ENCODE assay signal across 10 mouse cellular contexts in the genomic region with DNA sequence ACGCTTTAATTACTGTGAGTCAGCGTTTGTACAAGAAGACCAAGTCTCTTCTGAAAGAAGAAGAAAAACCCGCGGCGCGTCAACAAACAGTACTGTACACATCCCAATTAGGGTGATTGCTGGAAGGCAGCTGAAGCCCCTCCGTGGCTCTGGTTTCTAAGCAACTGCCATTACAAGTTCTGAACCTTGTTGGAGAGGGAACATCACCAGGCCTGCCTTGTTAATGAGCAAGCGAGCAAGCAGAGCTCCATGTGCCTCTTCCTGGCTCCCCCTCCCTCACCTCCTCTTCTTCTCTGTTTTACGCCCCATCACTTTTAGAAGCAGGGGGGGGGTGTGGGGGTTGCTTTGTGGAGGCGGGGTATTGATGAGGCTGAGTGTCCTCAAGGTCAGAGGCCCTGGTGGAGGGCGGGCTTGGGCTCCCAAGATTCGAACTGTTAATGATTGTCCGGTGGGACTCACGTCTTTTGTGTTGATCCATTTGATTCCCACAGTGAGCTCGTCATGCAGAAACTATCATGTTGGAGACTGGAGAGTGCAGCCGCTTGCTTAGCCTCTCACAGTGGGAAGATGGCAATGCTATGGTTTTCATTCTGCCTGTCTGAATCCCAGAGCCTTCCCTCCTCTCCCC.
DNase-seq lines count a peak whose midpoint lies in the region; ATAC-seq and TF ChIP-seq lines count a peak whose summit lies in the region.
"Had no signal": no experiment of that assay in that cellular context is flagged by ENCODE, and none has a peak within 500 bp of the region (broad histone marks: within the 10 kb centered on the region; RNA-seq: fewer than 3 reads in every experiment).

No protein-coding gene starts in this region.

- peak overlapping the region; percentile 76 for H3K27ac ChIP-seq in forebrain, embryonic 15.5 days (replicated peaks)
- no peak overlapping the region for H3K27ac ChIP-seq in left cerebral cortex, adult 2 months
- H3K27ac ChIP-seq in neural tube, embryonic 15.5 days (replicated peaks) = peak overlapping the region; percentile 69
- H3K27ac ChIP-seq: liver, embryonic 12.5 days had no signal

- TF ChIP-seq CTCF in left cerebral cortex, adult 2 months (IDR thresholded peaks at IDR 0.05) = no peak

- no peaks in the 10 kb centered on the region for H3K27me3 ChIP-seq in forebrain, embryonic 15.5 days
- H3K27me3 ChIP-seq in neural tube, embryonic 15.5 days (replicated peaks) = no peaks in the 10 kb centered on the region
- H3K27me3 ChIP-seq: liver, embryonic 12.5 days had no signal

- ATAC-seq in forebrain, embryonic 15.5 days (replicated peaks) = peak; percentile 79
- ATAC-seq in neural tube, embryonic 15.5 days (ENCODE audit: low FRiP score) = peak; percentile 78
- ATAC-seq: liver, embryonic 12.5 days had no signal

- H3K4me2 ChIP-seq in forebrain, embryonic 15.5 days (replicated peaks) = no peak overlapping the region
- H3K4me2 ChIP-seq in neural tube, embryonic 15.5 days = peak overlapping the region; percentile 28; the same call in 1 of the 2 replicates
- H3K4me2 ChIP-seq: liver, embryonic 12.5 days had no signal

- DNase-seq in embryo, embryonic 9.5 days (ENCODE audit: extremely low spot score) = peak; percentile 58
- DNase-seq in left cerebral cortex, adult 2 months (ENCODE audit: extremely low spot score in 1 of 2, low spot score in 2 of 2) = peak; percentile 14 to 36
- no peak for DNase-seq in B cell, adult 2 months
- no peak for DNase-seq in ovary, postnatal 14 days (ENCODE audit: low spot score)
- no peak for DNase-seq in urinary bladder, adult 2 months (ENCODE audit: low spot score)
- DNase-seq: kidney, adult 18-20 months had no signal

- no peak overlapping the region for H3K4me3 ChIP-seq in forebrain, embryonic 15.5 days
- H3K4me3 ChIP-seq in left cerebral cortex, adult 2 months = no peak overlapping the region
- H3K4me3 ChIP-seq in neural tube, embryonic 15.5 days (replicated peaks) = no peak overlapping the region
- H3K4me3 ChIP-seq: liver, embryonic 12.5 days; myocyte had no signal

- H3K9me3 ChIP-seq in forebrain, embryonic 15.5 days = no peaks in the 10 kb centered on the region
- H3K9me3 ChIP-seq in neural tube, embryonic 15.5 days (replicated peaks) = no peaks in the 10 kb centered on the region
- H3K9me3 ChIP-seq: liver, embryonic 12.5 days had no signal

- intact Hi-C loops in left cerebral cortex, adult 2 months (cut with DNase I) = no loop called here

- H3K9ac ChIP-seq in forebrain, embryonic 15.5 days (replicated peaks) = no peak overlapping the region
- no peak overlapping the region for H3K9ac ChIP-seq in neural tube, embryonic 15.5 days (replicated peaks)
- H3K9ac ChIP-seq: liver, embryonic 12.5 days had no signal

- peaks cover 23% of the 10 kb centered on the region for H3K4me1 ChIP-seq in forebrain, embryonic 15.5 days
- H3K4me1 ChIP-seq in neural tube, embryonic 15.5 days = peaks cover 27% of the 10 kb centered on the region
- H3K4me1 ChIP-seq: liver, embryonic 12.5 days had no signal

- H3K36me3 ChIP-seq in forebrain, embryonic 15.5 days = no peaks in the 10 kb centered on the region
- H3K36me3 ChIP-seq in neural tube, embryonic 15.5 days = no peaks in the 10 kb centered on the region
- H3K36me3 ChIP-seq: liver, embryonic 12.5 days had no signal

- 7% methylated on average over 16 of the region's 16 CpGs for WGBS in forebrain, embryonic 15.5 days
- WGBS in neural tube, embryonic 15.5 days = 15% methylated on average over 16 of the region's 16 CpGs

Comparison
In these comparisons a context has a peak if more than half of its experiments do, and no peak if none do; other contexts are left out.
1. DNase-seq: peak in embryo, embryonic 9.5 days (single experiment) and left cerebral cortex, adult 2 months (2 of 2); none in B cell, adult 2 months (0 of 2), ovary, postnatal 14 days (single experiment) and urinary bladder, adult 2 months (single experiment).